8 mouse cellular contexts compared by ENCODE assay signal in the genomic region with DNA sequence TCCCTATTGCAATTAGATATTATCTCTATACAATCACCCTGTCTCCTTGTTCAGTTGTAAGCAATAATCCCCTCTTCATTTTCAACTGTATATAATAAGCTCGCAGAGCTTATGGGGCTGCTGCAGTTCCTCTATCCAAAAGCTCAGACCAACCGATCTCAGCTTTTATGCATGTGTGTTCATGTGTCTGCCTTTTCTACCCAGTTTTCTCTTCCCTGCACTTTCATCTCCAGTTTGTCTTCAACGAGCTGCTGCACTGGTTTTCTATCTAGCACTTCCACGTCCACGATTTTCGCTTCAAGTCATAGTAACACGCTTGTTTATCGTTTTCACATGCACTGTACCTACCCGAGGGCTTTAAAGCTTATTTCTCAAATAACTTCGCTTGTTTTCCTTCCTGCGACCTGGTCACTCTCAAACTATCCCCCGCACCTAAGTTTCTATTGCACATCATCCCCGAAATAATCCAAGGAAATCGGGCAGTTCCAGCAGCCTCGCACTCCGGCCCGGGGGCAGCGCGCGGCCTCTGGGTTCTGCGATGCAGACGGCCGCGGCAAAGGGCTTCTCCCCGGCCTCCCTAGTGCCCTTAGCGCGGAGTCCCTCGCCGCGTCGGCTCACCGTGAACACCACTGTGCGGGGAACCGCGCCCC. TPM values are rescaled to one million over a fixed set of nuclear protein-coding genes. Genes with fewer than 3 reads are reported as not detected.
DNase-seq lines count a peak whose midpoint lies in the region; ATAC-seq and TF ChIP-seq lines count a peak whose summit lies in the region.

No protein-coding gene starts in this region.

- under 1% methylated on average over 35 of the region's 35 CpGs for WGBS in lung, embryonic 15.5 days
- 2% methylated on average over 35 of the region's 35 CpGs for WGBS in embryonic facial prominence, embryonic 12.5 days
- WGBS in limb, embryonic 11.5 days, result 1% methylated on average over 35 of the region's 35 CpGs
- under 1% methylated on average over 35 of the region's 35 CpGs for whole genome bisulfite sequencing in small intestine, adult 2 months

- peak overlapping the region; percentile 75 for H3K9ac ChIP-seq in lung, embryonic 15.5 days
- H3K9ac ChIP-seq in embryonic facial prominence, embryonic 12.5 days, result peak overlapping the region; percentile 82
- H3K9ac ChIP-seq in limb, embryonic 11.5 days (ENCODE audit: low read length), result peak overlapping the region; percentile 78

- TF ChIP-seq POLR2A in small intestine, adult 2 months (IDR thresholded peaks at IDR 0.05; ENCODE audit: low read depth, low read length), result no peak

- no peak overlapping the region for H3K27ac ChIP-seq in lung, embryonic 15.5 days
- 0 out of 2 replicates have a peak overlapping the region, but pooled peaks have one; percentile 43 for H3K27ac ChIP-seq in embryonic facial prominence, embryonic 12.5 days
- H3K27ac ChIP-seq in limb, embryonic 11.5 days (replicated peaks; ENCODE audit: low read depth, low read length), result no peak overlapping the region
- H3K27ac ChIP-seq in small intestine, adult 2 months (ENCODE audit: insufficient read depth, low read depth, low read length), result no peak overlapping the region

- H3K36me3 ChIP-seq in lung, embryonic 15.5 days, result peaks cover 27% of the 10 kb centered on the region
- H3K36me3 ChIP-seq in embryonic facial prominence, embryonic 12.5 days, result peaks cover 22% of the 10 kb centered on the region
- peaks cover 9% of the 10 kb centered on the region; the same call in 1 of the 2 replicates for H3K36me3 ChIP-seq in limb, embryonic 11.5 days (ENCODE audit: control insufficient read depth, insufficient read depth, low read length)
- H3K36me3 ChIP-seq in small intestine, adult 2 months (ENCODE audit: control insufficient read depth, insufficient read depth, low read length), result peaks cover 17% of the 10 kb centered on the region

- H3K4me2 ChIP-seq in lung, embryonic 15.5 days, result peak overlapping the region; percentile 69
- peak overlapping the region; percentile 81 for H3K4me2 ChIP-seq in embryonic facial prominence, embryonic 12.5 days (replicated peaks)
- H3K4me2 ChIP-seq in limb, embryonic 11.5 days (ENCODE audit: low read depth, severe bottlenecking), result peak overlapping the region; percentile 88

- H3K4me1 ChIP-seq in lung, embryonic 15.5 days, result peaks cover 12% of the 10 kb centered on the region
- peaks cover 9% of the 10 kb centered on the region for H3K4me1 ChIP-seq in embryonic facial prominence, embryonic 12.5 days
- peaks cover 4% of the 10 kb centered on the region for H3K4me1 ChIP-seq in limb, embryonic 11.5 days (ENCODE audit: control insufficient read depth, insufficient read depth, low read length)
- peaks cover 18% of the 10 kb centered on the region; the same call in 1 of the 2 replicates for H3K4me1 ChIP-seq in small intestine, adult 2 months (ENCODE audit: control insufficient read depth, insufficient read depth, insufficient read length, low read length)

- H3K27me3 ChIP-seq in lung, embryonic 15.5 days, result no peaks in the 10 kb centered on the region
- H3K27me3 ChIP-seq in embryonic facial prominence, embryonic 12.5 days, result no peaks in the 10 kb centered on the region
- H3K27me3 ChIP-seq in limb, embryonic 11.5 days (ENCODE audit: control insufficient read depth, insufficient read depth, low read length), result no peaks in the 10 kb centered on the region
- no peaks in the 10 kb centered on the region for H3K27me3 ChIP-seq in small intestine, adult 2 months (ENCODE audit: control insufficient read depth, insufficient read depth, low read length)

- intact Hi-C loops in left cerebral cortex, postnatal 36 days (cut with DNase I), result no loop called here

- H3K9me3 ChIP-seq in lung, embryonic 15.5 days, result no peaks in the 10 kb centered on the region
- no peaks in the 10 kb centered on the region for H3K9me3 ChIP-seq in embryonic facial prominence, embryonic 12.5 days
- no peaks in the 10 kb centered on the region for H3K9me3 ChIP-seq in limb, embryonic 11.5 days (ENCODE audit: control insufficient read depth, low read length)

- no peak for TF ChIP-seq CTCF in small intestine, adult 2 months (IDR thresholded peaks at IDR 0.05; ENCODE audit: extremely low read depth, insufficient read length, insufficient replicate concordance, low read depth, low read length)

- DNase-seq in lung, postnatal 4 days, result no peak
- no peak for DNase-seq in limb, embryonic 11.5 days (ENCODE audit: low spot score)
- no peak for DNase-seq in left cerebral cortex, postnatal 36 days (ENCODE audit: low spot score in 2 of 2)
- no peak for DNase-seq in cerebellum, postnatal 4 days (ENCODE audit: low spot score in 2 of 2)
- DNase-seq in right cerebral cortex, adult 2 months (ENCODE audit: low spot score in 2 of 2), result no peak

- ATAC-seq in lung, embryonic 15.5 days (ENCODE audit: borderline replicate concordance, extremely low read depth, low FRiP score, low TSS enrichment), result no peak
- ATAC-seq in embryonic facial prominence, embryonic 12.5 days (ENCODE audit: insufficient number of reproducible peaks, insufficient read depth, low FRiP score, low TSS enrichment), result no peak; the same call in 1 of the 2 replicates
- no peak for ATAC-seq in limb, embryonic 11.5 days (ENCODE audit: insufficient number of reproducible peaks, low FRiP score, low TSS enrichment, low read depth)

- H3K4me3 ChIP-seq in lung, embryonic 15.5 days, result peak overlapping the region; percentile 81
- peak overlapping the region; percentile 74 for H3K4me3 ChIP-seq in embryonic facial prominence, embryonic 12.5 days
- H3K4me3 ChIP-seq in limb, embryonic 11.5 days (ENCODE audit: low read depth, low read length), result peak overlapping the region; percentile 90
- H3K4me3 ChIP-seq in small intestine, adult 2 months (ENCODE audit: low read depth, low read length), result peak overlapping the region; percentile 95

RNA-seq across cellular contexts. Expression of a gene that starts 0.4 kb away (rescaled TPM):
- 24.0 and 24.3 TPM in 2 replicates for polyA plus RNA-seq in lung, embryonic 15.5 days (2015; fragmentation: Nextera tagmentation; extraction: Ambion mirVana)
- polyA plus RNA-seq in embryonic facial prominence, embryonic 12.5 days (2016; fragmentation: Nextera tagmentation; extraction: Ambion mirVana), result 28.2 and 30.5 TPM in 2 replicates
- 28.1 and 29.5 TPM in 2 replicates for polyA plus RNA-seq in limb, embryonic 11.5 days (2014; fragmentation: Nextera tagmentation; extraction: Ambion mirVana)
- polyA plus RNA-seq in small intestine, adult 2 months (2012; rRNA removed), result 2.9 and 6.2 TPM in 2 replicates
- 10 to 100 TPM; 35.9 to 36.7 TPM for total RNA-seq in left cerebral cortex, postnatal 36 days (2021)

RNA-seq across cellular contexts. Expression of a gene that starts 0.4 kb away (rescaled TPM):
- 42.2 and 42.3 TPM in 2 replicates for polyA plus RNA-seq in lung, embryonic 15.5 days (2015; fragmentation: Nextera tagmentation; extraction: Ambion mirVana)
- polyA plus RNA-seq in embryonic facial prominence, embryonic 12.5 days (2016; fragmentation: Nextera tagmentation; extraction: Ambion mirVana), result 47.9 and 53.0 TPM in 2 replicates
- 63.1 and 65.1 TPM in 2 replicates for polyA plus RNA-seq in limb, embryonic 11.5 days (2014; fragmentation: Nextera tagmentation; extraction: Ambion mirVana)
- 1.2 and 3.2 TPM in 2 replicates for polyA plus RNA-seq in small intestine, adult 2 months (2012; rRNA removed)
- total RNA-seq in left cerebral cortex, postnatal 36 days (2021), result 10 to 100 TPM; 17.6 to 22.7 TPM

Comparison
In these comparisons a context has a peak if more than half of its experiments do, and no peak if none do; other contexts are left out.
1. RNA of a gene that starts 0.4 kb away (polyA plus RNA-seq): 63.1 to 65.1 TPM in limb, embryonic 11.5 days, 47.9 to 53.0 TPM in embryonic facial prominence, embryonic 12.5 days and 42.2 to 42.3 TPM in lung, embryonic 15.5 days; 1.2 to 3.2 TPM in small intestine, adult 2 months; every median in the first group is over 10 times any median in the second.
2. Peak in every context shown above with its lines, with median percentiles within 50 percentile points of each other: H3K4me2 ChIP-seq, H3K4me3 ChIP-seq and H3K9ac ChIP-seq.